Mouse (Mus musculus) common myeloid progenitor, adult 5-6 weeks (primary cell): ENCODE measurements around the gene Thsd4. TPM values are rescaled to one million over a fixed set of nuclear protein-coding genes. Genes with fewer than 3 reads are reported as not detected.
"Not testable (repeated sequence)": the region's sequence is repeated elsewhere in the genome, so short reads cannot be mapped to it uniquely, and the experiment has no call there.

Source experiments
- ATAC-seq: replicated peaks from 2 replicates; pipeline ENCODE4 v1.8.0; 2016; ENCODE audit warnings: low read depth, mild to moderate bottlenecking, moderate TSS enrichment, inconsistent platforms; ENCODE audit not compliant: poor library complexity, severe bottlenecking
- total RNA-seq: library from RNA; stranded (forward); fragments of 200-1000, 187-1606 nt; gene quantifications from 2 replicates; pipeline ENCODE4 v1.2.3, GENCODE M21; 2017

Gene Thsd4
- total RNA-seq, 1 experiment from 2014 or later: 0.32 TPM

DNA sequence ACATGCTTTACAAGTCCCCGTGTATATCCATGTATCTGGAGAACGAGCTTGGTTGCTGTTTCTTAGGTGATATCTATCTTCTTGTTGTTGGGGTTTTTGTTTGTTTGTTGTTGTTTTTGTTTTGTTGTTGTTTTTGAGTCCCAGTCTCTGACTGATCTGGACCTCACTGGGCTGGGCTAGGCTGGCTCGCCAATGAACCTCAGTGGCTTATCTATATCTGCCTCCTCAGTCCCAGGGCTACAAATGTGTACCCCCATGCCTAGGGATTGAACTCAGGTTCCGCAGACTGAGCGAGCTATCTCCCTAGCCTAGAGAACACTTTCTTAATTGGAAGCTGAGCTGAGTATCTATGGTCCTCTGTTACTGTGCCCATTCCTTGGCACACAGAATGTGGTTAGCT is 241.1 kb downstream of the Thsd4 start:
- no peak for ATAC-seq

DNA sequence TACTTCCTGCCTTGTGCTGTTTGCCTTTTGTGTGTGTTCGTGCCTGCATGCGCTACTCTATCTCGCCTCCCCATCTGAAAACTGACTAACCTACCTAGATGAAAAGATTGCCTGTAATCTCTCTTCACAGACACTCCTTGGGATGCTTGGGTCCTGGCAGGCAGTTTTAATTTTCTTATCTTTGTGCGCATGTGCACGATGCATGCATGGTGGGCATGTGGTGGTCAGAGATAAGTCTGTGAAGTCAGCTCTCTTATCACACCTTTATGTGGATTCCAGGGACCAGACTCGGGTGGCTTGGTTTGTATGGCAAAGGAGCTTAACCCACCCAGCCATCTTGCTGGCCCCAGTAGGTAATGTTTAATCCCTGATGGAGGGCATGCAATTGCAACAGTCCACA is 242.3 kb downstream of the Thsd4 start:
- ATAC-seq: peak; percentile 73

DNA sequence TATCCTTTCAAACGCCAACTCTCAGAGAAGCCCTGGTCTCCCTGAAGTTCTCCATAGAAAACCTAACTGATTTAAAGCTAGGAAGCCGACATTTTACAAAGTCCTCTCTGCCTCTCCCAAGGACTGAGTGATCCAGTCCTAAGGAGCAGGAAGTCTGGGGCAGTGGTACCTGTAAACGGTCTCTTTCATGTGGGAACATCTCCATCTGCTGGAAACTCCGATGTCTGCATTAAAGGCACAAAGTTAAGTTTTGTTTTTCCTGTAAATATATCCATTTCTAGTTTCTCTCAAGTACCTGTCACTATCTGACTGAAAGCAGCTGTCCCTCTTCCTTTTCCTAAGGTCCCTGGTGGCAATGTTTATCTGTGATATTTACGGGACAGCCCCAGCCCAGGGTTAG is 245.5 kb downstream of the Thsd4 start:
- no peak for ATAC-seq

DNA sequence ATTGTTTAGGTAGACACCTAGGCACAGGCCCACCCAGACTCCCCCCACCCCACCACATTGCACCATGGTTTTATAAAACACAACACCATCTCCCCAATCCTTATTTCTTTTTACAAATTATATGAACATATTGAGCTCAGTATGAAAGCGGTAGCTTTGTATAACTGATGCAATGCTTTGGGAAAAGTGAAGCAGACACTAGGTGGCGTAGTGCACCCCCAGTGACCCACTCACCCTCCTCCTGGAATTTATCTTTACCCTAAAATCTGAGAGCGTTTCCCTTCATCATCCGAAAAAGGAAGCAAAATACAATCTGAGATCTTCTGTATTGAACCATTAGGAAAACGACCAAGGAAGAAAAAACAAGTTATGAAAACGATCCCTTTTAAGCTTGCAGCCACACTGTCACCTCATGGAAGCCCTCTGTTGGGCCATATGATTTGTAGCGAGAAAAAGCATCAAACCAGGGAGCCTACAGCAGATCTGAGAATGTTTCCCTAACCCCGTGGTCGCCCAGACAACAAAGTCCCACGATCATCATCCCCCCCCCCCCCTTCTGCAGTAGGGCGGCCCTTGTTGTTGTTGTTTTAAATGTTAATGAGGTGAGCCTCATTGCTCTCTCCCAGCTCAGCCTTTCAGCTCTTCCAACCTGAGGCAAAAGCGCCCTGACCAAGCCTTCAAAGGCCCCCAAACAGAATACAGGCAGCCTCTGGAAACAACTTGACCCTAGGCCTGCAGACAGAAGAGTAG is 246.3 kb downstream of the Thsd4 start:
- ATAC-seq: no peak

DNA sequence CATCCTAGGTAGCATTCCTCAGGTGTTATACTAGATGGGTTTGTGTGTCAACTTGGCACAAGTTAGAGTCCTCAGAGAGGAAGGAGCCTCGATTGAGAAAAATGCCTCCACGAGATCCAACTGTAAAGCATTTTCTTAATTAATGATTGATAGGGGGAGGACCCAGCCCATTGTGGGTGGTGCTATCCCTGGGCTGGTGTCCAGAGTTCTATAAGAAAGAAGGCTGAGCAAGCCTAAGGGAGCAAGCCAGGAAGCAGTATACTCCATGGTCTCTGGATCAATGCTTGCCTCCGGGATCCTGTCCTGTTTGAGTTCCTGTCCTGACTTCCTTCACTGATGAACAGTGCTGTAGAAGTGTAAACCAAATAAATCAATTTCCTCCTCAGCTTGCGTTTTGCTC is 247.3 kb downstream of the Thsd4 start:
- no peak for ATAC-seq

DNA sequence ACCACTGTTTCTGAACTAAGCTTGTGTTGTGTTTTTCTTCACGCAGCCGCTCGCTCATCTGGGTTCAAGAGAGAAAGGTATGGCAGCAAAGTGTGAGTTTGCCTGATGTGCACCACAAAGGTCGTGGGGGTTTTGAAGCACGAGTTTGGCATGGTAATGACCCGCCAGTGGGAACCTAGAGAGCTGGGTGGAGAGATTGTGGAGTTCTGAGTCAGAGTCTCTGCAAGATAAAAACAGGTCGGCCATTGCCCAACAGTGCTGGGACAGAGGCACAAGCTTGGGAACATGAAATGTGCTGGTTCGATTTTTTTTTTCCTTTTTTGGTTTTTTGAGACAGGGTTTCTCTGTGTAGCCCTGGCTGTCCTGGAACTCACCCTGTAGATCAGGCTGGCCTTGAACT is 249.5 kb downstream of the Thsd4 start:
- not testable (repeated sequence) for ATAC-seq

DNA sequence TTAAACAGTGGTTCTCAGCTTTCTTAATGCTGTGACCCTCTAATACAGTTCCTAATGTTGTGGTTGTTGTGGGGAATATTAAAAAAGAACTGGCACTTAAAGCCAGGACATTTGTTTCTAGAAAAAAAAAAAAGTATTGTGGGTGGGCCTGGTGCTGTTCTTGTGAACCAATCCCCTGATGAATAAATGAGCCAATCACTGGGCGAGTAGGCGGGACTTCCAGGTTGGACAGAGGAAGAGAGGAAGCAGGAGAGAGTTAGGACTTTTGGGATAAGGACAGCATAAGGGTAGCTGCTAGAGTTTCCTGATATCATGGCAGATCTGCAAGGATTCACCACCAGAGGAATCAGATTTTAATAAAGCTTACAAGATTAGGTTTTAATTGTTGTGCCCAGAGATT is 249.9 kb downstream of the Thsd4 start:
- ATAC-seq: no peak

DNA sequence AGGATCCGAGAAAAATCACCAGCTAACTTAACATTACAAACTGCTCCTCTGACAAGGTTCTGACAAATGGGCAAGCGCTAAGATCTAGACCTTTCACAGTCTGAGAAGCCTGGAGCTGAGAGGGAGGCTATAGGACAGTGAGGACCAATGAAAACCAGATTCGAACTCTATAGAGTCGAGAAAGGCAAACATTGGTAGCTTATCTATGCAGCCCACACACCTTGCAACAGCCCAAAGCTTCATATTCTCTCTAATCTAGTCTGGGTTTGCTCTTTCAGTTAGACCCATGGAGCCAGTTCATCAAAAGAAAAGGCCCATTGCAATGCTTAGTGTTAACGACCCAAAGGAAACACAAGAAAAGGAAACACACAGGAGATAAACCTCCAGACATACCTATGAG is 252.0 kb downstream of the Thsd4 start:
- no peak for ATAC-seq

DNA sequence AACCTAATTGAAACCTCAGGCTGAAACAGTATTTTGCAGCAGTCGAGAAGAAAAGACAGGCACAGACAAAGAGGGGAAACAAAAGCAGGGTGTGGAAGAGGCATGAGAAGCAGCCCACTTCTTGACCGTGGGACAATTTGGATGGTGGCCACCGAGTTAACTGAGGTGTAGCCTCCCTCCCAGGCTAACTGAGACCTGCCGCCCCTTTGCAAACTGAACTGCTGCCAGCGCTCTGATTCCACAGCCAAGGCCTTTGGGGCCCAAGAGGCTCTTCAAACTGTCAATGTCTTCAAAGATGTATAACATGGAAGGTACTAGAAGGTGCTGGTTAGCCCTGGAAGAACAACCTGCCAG is 254.6 kb downstream of the Thsd4 start:
- ATAC-seq: no peak

DNA sequence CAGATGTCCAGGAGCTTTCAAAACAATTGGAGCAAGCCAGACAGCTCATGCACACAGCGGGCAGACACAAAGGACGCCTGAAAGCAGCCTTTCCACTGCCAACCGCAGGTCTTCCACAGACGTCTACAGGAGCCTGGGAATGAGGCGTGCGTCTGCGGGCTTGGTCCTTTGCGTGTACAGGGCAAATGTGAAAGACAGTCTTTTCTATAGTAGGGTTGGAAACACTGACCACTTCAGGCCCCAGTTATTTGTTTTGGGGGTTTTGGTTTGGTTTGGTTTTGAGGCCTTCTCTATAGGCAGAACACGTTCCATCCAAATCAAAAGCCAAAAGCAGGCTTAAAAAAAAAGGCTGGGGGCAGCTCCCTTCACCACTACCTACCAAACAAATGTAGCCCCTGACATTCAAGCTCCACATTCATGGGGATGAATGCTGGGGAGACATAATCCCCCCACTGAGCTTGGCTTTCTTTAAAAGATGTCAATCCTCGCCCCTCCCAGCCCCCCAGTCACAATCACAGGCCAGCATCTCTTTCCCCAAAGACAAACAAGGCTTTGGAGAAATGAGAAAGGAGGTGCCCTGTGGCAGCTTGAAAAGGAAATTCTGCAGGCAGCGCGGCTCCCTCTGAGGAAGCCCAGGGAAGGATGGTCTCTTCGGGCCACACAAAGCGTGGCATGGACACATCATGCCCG is 255.1 kb downstream of the Thsd4 start:
- ATAC-seq: no peak

DNA sequence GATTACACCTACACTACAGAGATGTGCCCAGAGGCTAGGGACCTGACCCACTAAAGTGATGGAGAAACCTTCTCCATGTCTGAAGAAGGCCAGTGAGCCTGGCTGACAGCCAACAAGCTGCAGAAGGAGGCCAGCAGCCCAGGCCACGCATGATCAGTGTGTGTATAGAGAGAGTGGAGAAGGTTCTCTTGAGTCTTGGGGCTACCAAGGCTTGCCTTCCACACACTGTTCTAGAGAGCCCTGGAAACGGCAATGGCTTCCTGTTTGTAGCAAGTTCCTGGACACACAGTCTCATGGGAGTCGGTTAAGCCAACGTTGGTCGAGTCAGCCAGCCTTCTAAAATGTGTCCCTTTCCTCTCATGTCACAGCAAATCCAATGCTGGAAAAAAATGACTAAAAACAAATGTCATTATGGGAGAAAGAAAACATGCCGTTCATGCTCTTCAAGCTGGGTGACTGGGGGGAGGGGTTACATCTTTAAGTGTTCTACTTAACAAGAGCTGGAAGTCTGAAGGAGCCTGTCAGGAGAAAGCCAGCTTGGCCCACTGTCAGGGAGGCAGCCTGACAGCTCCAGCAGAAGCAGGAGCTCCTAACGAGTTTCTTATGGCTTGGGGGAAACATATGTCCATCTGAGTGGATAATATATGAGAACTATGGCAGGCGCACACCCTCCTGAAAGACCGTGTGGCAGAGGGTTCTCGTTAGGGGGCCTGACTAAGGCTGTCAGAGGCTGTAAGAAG is 257.1 kb downstream of the Thsd4 start:
- ATAC-seq: no peak

DNA sequence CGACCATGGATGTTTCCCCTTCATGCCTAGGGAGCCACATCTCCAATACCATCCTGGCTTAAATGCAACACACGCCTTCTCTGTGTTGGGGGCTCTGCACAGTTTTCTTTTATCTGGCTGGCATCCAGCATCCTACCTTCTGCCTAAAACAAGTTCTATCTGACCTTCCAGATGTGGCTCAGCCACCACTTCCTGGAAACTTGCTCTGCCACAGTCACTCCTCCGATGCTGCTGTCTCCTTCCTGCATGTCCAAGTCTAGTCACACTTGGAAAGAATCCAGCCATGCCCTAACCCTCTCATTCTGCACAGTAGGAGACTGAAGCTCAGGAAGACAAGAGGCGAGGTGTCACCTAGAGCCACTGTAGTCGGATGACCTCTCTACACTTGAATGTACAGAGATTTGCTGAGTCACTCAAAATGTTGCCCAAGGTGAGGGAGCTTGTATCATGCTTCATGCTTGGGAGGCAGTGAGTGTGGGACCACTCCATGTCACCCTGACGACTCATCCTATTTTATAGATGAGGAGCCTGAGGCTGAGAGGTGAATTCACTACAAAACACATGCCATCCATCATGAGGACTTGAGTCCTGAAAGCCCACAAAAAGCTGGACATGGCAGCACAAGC is 259.2 kb downstream of the Thsd4 start:
- ATAC-seq: peak; percentile 74

DNA sequence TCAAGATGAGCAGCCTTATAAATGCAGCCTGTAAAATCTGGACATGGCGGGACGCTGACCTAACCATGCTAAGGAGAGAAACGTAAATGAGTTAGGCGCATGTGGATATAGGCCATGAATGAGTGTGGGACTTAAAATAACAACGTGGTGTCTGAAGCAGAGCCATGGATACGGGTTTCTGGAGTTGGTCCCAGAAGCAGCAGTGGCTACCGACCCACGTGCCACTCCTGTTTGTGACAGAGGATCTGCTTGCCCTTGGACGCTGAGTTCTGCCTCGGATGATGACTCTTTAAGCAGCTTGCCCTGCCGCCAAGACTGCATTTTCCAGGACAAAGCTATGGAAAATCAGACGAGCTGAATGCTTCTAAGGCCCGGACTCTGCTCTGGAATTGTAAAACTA is 262.2 kb downstream of the Thsd4 start:
- no peak for ATAC-seq

DNA sequence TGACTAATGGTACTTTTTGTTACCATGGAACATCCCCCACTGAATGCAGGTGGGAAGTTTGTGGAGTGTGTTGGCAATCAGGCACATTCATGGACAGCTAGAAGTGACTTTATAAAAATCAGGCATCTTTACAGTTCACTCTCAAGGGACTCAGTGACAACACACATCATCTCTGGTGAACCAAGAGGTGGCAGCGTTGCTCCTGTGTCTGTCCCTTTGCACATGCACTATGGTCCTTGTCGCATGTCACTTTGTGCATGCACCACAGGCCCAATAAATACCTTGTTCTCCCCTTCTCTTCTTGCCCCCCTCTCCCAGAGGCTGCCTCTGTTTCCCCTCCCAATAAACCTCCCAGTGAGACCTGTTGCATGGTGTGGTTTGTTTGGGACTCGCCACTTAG is 270.1 kb downstream of the Thsd4 start:
- ATAC-seq: peak; percentile 56; the same call in 1 of the 2 replicates

DNA sequence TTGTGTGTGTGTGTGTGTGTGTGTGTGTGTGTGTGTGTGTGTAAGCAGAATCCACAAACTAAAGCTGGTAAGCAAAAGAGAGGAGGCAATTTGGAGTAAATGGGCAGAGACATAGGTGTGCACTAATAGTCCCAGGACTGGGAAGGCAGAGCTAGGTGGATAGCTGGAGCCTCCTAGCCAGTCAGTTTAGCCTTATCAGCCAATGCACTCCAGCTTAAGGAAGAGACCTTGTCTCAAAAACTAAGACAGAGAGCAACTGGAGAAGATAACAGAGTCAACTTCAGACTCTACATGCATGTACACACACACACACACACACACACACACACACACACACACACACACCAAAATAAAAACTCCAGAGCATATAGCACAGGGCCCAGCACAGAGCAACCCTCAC is 271.4 kb downstream of the Thsd4 start:
- no peak for ATAC-seq

DNA sequence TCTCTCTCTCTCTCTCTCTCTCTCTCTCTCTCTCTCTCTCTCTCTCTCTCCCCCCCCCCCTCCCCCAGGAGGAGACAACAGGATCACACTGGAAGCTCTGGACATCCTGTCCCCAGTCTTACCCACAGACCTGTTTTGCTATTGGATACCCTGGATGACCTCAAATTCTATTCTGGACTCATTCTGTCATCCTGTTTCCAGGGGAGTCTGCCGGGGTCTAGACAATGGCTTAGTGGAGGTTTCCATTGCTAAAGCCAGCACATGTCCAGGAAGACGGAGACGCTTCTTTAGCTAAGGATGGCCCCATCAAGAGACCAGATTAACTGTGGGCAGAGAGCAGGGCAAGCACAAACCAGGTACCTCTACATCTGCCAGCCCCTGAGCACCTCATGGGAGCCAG is 273.8 kb downstream of the Thsd4 start:
- ATAC-seq: no peak

DNA sequence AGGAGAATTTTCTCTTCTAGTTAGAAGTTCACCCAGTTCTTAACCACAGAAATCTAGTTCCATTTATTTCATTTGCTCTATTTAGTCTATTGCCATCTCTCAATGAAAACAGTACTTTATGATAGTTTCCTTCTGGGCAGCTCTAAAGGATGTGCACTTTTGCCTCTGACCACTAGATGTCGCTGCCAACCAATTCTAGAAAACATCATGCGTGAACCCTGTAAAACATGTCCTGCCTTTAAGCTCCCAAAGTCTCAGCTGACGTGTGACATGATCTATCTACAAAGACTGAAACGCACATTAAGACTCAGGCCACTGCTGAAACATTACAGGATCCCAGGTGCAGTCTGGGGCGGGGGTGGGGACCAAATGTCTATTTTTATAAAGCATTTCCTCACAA is 276.9 kb downstream of the Thsd4 start:
- ATAC-seq: peak; percentile 83

DNA sequence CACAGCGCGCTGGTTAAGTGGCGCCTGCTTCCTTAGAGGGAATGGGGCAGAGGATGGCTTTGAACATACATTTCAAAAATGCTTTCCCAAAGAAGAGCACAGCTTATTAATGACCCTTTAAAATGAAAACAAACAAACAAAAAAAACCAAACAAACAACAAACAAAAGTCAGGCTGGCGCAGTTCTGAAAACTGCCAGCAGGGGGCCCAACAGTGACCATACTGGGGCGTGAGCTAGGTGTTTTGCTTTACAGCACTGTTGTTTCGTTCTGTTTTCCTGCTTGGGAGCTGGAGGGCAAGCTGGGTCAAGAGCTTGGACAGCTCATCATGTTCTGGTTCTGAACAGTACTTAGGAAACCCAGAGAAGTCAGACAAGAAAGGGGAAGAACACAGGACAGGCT is 278.3 kb downstream of the Thsd4 start:
- no peak for ATAC-seq

DNA sequence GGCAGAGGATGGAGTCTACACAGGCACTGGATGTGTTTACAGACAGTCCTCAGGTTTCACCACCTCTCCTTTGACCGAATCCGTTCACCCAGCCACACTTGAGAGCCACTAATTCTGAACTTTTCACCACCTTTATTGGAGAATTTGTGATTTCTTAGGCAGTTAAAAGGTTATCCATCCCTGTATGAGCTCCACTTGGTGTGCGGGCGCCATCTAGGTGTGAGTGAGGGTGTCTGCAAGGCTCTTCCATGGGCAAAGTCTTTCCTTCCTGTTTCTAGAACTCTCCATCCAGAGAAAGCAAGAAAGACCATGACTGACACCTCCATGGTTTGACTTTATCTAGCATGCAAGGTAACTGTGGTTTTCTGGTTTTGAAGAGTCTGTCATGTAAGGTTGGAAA is 284.2 kb downstream of the Thsd4 start:
- ATAC-seq: peak; percentile 74

DNA sequence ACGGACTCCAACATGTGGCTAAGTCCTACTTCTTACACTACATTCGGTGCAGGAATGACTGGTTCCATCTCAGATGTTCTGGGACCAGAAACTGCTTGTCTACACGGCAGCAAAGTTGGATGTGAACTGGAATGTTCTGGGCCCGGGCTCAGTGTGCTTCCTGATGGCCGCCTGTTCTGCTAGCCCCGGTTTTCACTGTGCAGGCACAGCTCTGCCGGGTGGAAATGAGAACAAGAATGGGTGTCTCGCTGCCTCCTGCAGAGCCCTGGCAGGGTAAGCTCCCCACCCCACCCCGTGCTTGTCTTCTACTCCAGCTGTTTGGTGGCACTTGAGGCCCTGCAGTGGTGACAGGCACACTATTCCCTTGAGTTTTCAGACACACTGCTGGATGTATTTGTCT is 285.7 kb downstream of the Thsd4 start:
- no peak for ATAC-seq
